Mouse (Mus musculus) cerebellum, postnatal 10 days (tissue): ENCODE data around the gene Napsa.

Experiments
- DNase-seq, 2 experiments: peaks; one replicate each; pipeline ENCODE4 v3.0.0; 2021; ENCODE audit warnings: mixed read lengths in 2 of 2

Gene Napsa

GRCm38 (mm10) chr7:44571811-44572210 is 369 bp upstream of the Napsa start:
- DNase-seq: no peak

GRCm38 (mm10) chr7:44572956-44573484 is 840 bp downstream of the Napsa start:
- DNase-seq: no peak

GRCm38 (mm10) chr7:44576333-44576844 is 4.2 kb downstream of the Napsa start:
- peak in 1 of 2 experiments; percentile 22 for DNase-seq

GRCm38 (mm10) chr7:44581637-44582036 is 9.5 kb downstream of the Napsa start:
- DNase-seq: no peak

GRCm38 (mm10) chr7:44582709-44583108 is 10.5 kb downstream of the Napsa start:
- no peak for DNase-seq

GRCm38 (mm10) chr7:44583146-44583545 is 11.0 kb downstream of the Napsa start:
- DNase-seq: no peak

- DNase-seq: no peak
These were observed 12.2 kb downstream of the Napsa start for GRCm38 (mm10) chr7:44584265-44584804.

- DNase-seq: no peak
These were observed 12.7 kb downstream of the Napsa start for GRCm38 (mm10) chr7:44584921-44585320.

- no peak for DNase-seq
These were observed 13.4 kb downstream of the Napsa start for GRCm38 (mm10) chr7:44585606-44586005.

- DNase-seq: peak; percentile 77 to 78
These were observed 14.3 kb downstream of the Napsa start for GRCm38 (mm10) chr7:44586518-44586917.

- peak; percentile 89 to 91 for DNase-seq
These were observed 14.8 kb downstream of the Napsa start for GRCm38 (mm10) chr7:44586930-44587329.

- no peak for DNase-seq
These were observed 15.5 kb downstream of the Napsa start for GRCm38 (mm10) chr7:44587676-44588075.

- peak in 1 of 2 experiments; percentile 49 for DNase-seq
These were observed 16.2 kb downstream of the Napsa start for GRCm38 (mm10) chr7:44588338-44588737.

- DNase-seq: peak; percentile 94 to 97
These were observed 17.0 kb downstream of the Napsa start for GRCm38 (mm10) chr7:44589149-44589548.

- peak; percentile 76 to 80 for DNase-seq
These were observed 17.8 kb downstream of the Napsa start for GRCm38 (mm10) chr7:44589946-44590345.

GRCm38 (mm10) chr7:44590402-44591347 is 18.5 kb downstream of the Napsa start, which contains the start of gene Kcnc3:
Gene Kcnc3 (plus strand): TSS chr7:44590664.
- peak; percentile 98 to 99 for DNase-seq

- DNase-seq: peak; percentile 68 to 73
These were observed 19.4 kb downstream of the Napsa start for GRCm38 (mm10) chr7:44591348-44592116.

- DNase-seq: peak; percentile 65 to 72
These were observed 20.9 kb downstream of the Napsa start for GRCm38 (mm10) chr7:44593051-44593450.

- peak; percentile 99 to 100 for DNase-seq
These were observed 21.6 kb downstream of the Napsa start for GRCm38 (mm10) chr7:44593775-44594174.

GRCm38 (mm10) chr7:44594291-44594690 is 22.1 kb downstream of the Napsa start:
- peak; percentile 92 to 94 for DNase-seq

- DNase-seq: peak in 1 of 2 experiments; percentile 36
These were observed 23.0 kb downstream of the Napsa start for GRCm38 (mm10) chr7:44595131-44595561.

- no peak for DNase-seq
These were observed 23.9 kb downstream of the Napsa start for GRCm38 (mm10) chr7:44596051-44596450.
